9 mouse cellular contexts compared by ENCODE assay signal in the genomic region with DNA sequence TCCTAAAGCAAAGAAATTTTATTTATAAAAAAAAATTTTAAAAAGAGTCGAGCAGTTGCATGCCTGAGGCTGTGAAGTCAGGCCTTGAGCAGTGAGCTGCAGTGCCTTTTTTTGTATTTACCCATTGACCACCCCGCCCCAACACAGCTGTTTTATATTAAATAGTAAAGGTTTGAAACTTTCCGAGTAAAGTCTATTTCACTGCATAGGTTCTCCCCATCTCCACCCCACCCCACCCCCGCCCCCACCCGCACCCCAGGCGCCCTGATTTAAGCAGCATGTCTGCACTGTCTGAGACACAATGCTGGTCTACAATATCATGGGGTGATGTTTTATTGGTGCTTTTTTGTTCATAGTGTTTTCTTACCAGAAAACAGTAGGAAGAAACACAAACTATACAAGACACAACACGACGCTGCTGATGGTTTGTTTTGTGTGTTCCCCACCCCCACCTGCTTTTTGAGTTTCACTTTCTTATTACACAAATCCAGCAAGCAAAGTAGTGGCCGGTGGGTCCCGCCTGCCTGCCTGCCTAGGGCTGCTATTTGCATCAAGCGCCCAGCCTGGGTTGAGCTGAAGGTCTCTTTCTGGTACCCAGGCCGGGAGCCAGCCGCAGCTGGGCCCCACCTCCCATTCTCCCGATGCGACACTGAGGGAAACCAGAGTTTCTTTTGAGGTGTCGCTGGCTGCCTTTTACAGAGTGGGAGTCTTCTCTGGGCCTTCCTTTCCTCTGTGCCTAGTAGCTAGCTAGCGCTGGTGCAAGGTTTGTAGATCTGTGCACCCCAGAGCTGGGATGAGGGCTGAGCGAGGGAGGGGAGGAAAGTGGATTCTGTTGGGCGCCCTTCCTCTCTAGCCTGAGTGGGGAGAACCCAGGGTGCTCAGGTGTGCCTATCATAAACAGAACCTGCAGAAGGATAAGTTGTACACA.
DNase-seq lines count a peak whose midpoint lies in the region; ATAC-seq and TF ChIP-seq lines count a peak whose summit lies in the region.
"Had no signal": no experiment of that assay in that cellular context is flagged by ENCODE, and none has a peak within 500 bp of the region (broad histone marks: within the 10 kb centered on the region; RNA-seq: fewer than 3 reads in every experiment).

No protein-coding gene starts in this region.

- 39% methylated on average over 19 of the region's 19 CpGs for WGBS in hindbrain, embryonic 11.5 days
- 37% methylated on average over 19 of the region's 19 CpGs for WGBS in hindbrain, embryonic 12.5 days
- 35% methylated on average over 19 of the region's 19 CpGs for WGBS in intestine, embryonic 15.5 days
- 55% methylated on average over 19 of the region's 19 CpGs for WGBS in heart, adult 2 months

- no peaks in the 10 kb centered on the region for H3K9me3 ChIP-seq in hindbrain, embryonic 11.5 days (ENCODE audit: control insufficient read depth, low read length)
- H3K9me3 ChIP-seq in hindbrain, embryonic 12.5 days (replicated peaks): no peaks in the 10 kb centered on the region
- H3K9me3 ChIP-seq in intestine, embryonic 15.5 days: no peaks in the 10 kb centered on the region
- H3K9me3 ChIP-seq: hindbrain, embryonic 13.5 days had no signal

- no peak for TF ChIP-seq POLR2A in heart, adult 2 months (IDR thresholded peaks at IDR 0.05; ENCODE audit: insufficient read depth, low read depth, low read length)

- H3K79me2 ChIP-seq in heart, adult 2 months (replicated peaks; ENCODE audit: control insufficient read depth, insufficient read depth, low read length): no peaks in the 10 kb centered on the region

- H3K4me3 ChIP-seq in hindbrain, embryonic 11.5 days (ENCODE audit: low read depth, low read length): no peak overlapping the region
- H3K4me3 ChIP-seq in hindbrain, embryonic 12.5 days: no peak overlapping the region
- peak overlapping the region; percentile 13; the same call in 1 of the 2 replicates for H3K4me3 ChIP-seq in intestine, embryonic 15.5 days (replicated peaks)
- no peak overlapping the region; the same call in 1 of the 2 replicates for H3K4me3 ChIP-seq in heart, adult 2 months
- H3K4me3 ChIP-seq: hindbrain, embryonic 13.5 days had no signal

- no peak overlapping the region for H3K27ac ChIP-seq in hindbrain, embryonic 11.5 days (ENCODE audit: low read depth, low read length)
- H3K27ac ChIP-seq in hindbrain, embryonic 12.5 days: no peak overlapping the region
- no peak overlapping the region for H3K27ac ChIP-seq in intestine, embryonic 15.5 days
- H3K27ac ChIP-seq in heart, adult 2 months: no peak overlapping the region
- H3K27ac ChIP-seq: hindbrain, embryonic 13.5 days had no signal

- no peak overlapping the region for H3K4me2 ChIP-seq in hindbrain, embryonic 11.5 days (replicated peaks; ENCODE audit: low read depth, low read length)
- no peak overlapping the region; the same call in 1 of the 2 replicates for H3K4me2 ChIP-seq in hindbrain, embryonic 12.5 days (replicated peaks)
- H3K4me2 ChIP-seq in intestine, embryonic 15.5 days (replicated peaks): peak overlapping the region; percentile 45
- H3K4me2 ChIP-seq: hindbrain, embryonic 13.5 days had no signal

- intact Hi-C loops in heart, adult 2 months (cut with DNase I): no loop called here

- DNase-seq in hindbrain, embryonic 11.5 days (ENCODE audit: low spot score): peak; percentile 8
- DNase-seq in NIH3T3 (ENCODE audit: low read depth): peak; percentile 64
- DNase-seq in cerebellum, postnatal 36 days: no peak
- no peak for DNase-seq in heart, adult 2 months
- DNase-seq in heart, adult 11 months: no peak

- no peak for TF ChIP-seq EP300 in heart, adult 2 months (IDR thresholded peaks at IDR 0.05; ENCODE audit: insufficient read depth, low read depth, low read length)

- no peaks in the 10 kb centered on the region for H3K4me1 ChIP-seq in hindbrain, embryonic 11.5 days (replicated peaks; ENCODE audit: control insufficient read depth, insufficient read depth, low read length)
- H3K4me1 ChIP-seq in hindbrain, embryonic 12.5 days: peaks cover 4% of the 10 kb centered on the region; the same call in 1 of the 2 replicates
- no peaks in the 10 kb centered on the region; the same call in 1 of the 2 replicates for H3K4me1 ChIP-seq in intestine, embryonic 15.5 days (replicated peaks)
- no peaks in the 10 kb centered on the region for H3K4me1 ChIP-seq in heart, adult 2 months (ENCODE audit: control insufficient read depth, insufficient read depth, low read length)

- no peak for ATAC-seq in hindbrain, embryonic 11.5 days (ENCODE audit: low FRiP score)
- ATAC-seq in hindbrain, embryonic 12.5 days (ENCODE audit: low FRiP score): no peak
- ATAC-seq in intestine, embryonic 15.5 days: peak; percentile 62
- 0 out of 2 replicates have a peak, but pooled peaks have one; percentile 18 for ATAC-seq in neutrophil, adult 5-6 weeks (ENCODE audit: extremely low read depth, insufficient number of reproducible peaks, low FRiP score, poor library complexity, severe bottlenecking)

- H3K27me3 ChIP-seq in hindbrain, embryonic 11.5 days (ENCODE audit: control insufficient read depth, insufficient read depth, low read length): no peaks in the 10 kb centered on the region
- H3K27me3 ChIP-seq in hindbrain, embryonic 12.5 days: no peaks in the 10 kb centered on the region
- no peaks in the 10 kb centered on the region for H3K27me3 ChIP-seq in intestine, embryonic 15.5 days (replicated peaks)
- no peaks in the 10 kb centered on the region for H3K27me3 ChIP-seq in heart, adult 2 months (ENCODE audit: control insufficient read depth, insufficient read depth, low read length)
- H3K27me3 ChIP-seq: hindbrain, embryonic 13.5 days had no signal

- no peaks in the 10 kb centered on the region for H3K36me3 ChIP-seq in hindbrain, embryonic 11.5 days (ENCODE audit: control insufficient read depth, insufficient read depth, low read length)
- no peaks in the 10 kb centered on the region for H3K36me3 ChIP-seq in hindbrain, embryonic 12.5 days
- H3K36me3 ChIP-seq in intestine, embryonic 15.5 days: no peaks in the 10 kb centered on the region
- no peaks in the 10 kb centered on the region for H3K36me3 ChIP-seq in heart, adult 2 months (ENCODE audit: control insufficient read depth, insufficient read depth, low read length)
- H3K36me3 ChIP-seq: hindbrain, embryonic 13.5 days had no signal

- H3K9ac ChIP-seq in hindbrain, embryonic 11.5 days (ENCODE audit: low read depth, low read length): no peak overlapping the region
- no peak overlapping the region; the same call in 1 of the 2 replicates for H3K9ac ChIP-seq in hindbrain, embryonic 12.5 days
- H3K9ac ChIP-seq in intestine, embryonic 15.5 days: 0 out of 2 replicates have a peak overlapping the region, but pooled peaks have one; percentile 16
- no peak overlapping the region for H3K9ac ChIP-seq in heart, adult 2 months (ENCODE audit: low read depth, low read length)
- H3K9ac ChIP-seq: hindbrain, embryonic 13.5 days had no signal

- no peak for TF ChIP-seq CTCF in heart, adult 2 months (IDR thresholded peaks at IDR 0.05)

Comparison
In these comparisons a context has a peak if more than half of its experiments do, and no peak if none do; other contexts are left out.
1. ATAC-seq: peak in intestine, embryonic 15.5 days (single experiment) and neutrophil, adult 5-6 weeks (single experiment); none in hindbrain, embryonic 11.5 days (single experiment) and hindbrain, embryonic 12.5 days (single experiment).
2. DNase-seq: peak in hindbrain, embryonic 11.5 days (single experiment) and NIH3T3 (single experiment); none in cerebellum, postnatal 36 days (0 of 2), heart, adult 2 months (0 of 2) and heart, adult 11 months (single experiment).